8 mouse cellular contexts compared by ENCODE assay signal in the genomic region with DNA sequence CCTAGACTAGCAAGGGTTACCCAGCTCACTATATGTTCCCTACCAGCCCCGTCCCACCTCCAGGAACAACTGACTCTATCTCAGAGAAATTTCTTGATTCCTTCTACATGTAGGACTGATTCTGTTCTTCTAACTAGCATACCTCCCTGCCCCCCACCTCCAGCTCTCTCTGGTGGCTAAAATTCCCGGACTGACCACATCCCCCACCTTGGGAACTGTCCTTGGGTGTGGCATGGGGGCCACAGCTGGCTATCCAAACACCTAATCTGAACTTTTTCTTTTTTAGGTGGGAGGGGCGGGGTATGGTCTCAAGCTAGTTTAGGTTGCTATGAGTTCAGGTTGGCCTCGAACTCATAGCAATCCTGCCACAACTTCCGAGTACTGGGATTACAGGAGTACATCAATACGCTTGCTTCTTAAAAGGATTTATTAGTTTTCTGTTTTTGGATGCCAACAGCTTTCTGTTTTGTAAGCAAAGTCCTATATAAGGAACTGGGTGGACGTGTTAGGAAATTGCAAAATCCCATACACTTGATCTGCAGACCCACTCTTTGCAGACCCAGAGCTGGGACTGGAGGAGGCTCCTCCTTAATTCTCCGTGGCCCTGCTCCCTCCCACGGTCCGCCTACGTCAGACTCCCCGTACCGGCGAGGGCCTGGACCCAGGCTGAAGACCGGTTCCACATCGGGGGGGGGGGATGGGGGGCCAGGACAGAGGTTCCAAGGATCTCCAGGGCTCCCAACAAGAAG. TPM values are rescaled to one million over a fixed set of nuclear protein-coding genes. Genes with fewer than 3 reads are reported as not detected.
DNase-seq lines count a peak whose midpoint lies in the region; ATAC-seq and TF ChIP-seq lines count a peak whose summit lies in the region.

No protein-coding gene starts in this region.

- peak; percentile 96 for DNase-seq in heart, adult 11 months
- no peak for DNase-seq in heart, postnatal 14 days
- no peak for DNase-seq in embryonic facial prominence, embryonic 14.5 days (ENCODE audit: low spot score)
- no peak for DNase-seq in gastrocnemius, adult 18-20 months (ENCODE audit: low spot score)
- no peak for DNase-seq in spleen, adult 18-20 months

- peaks cover 29% of the 10 kb centered on the region for H3K4me1 ChIP-seq in embryonic facial prominence, embryonic 14.5 days (ENCODE audit: control insufficient read depth, insufficient read depth, low read length)
- peaks cover 39% of the 10 kb centered on the region for H3K4me1 ChIP-seq in intestine, embryonic 16.5 days (ENCODE audit: control insufficient read depth, insufficient read depth, low read length)

- H3K4me2 ChIP-seq in embryonic facial prominence, embryonic 14.5 days (ENCODE audit: low read depth, low read length) = peak overlapping the region; percentile 49
- H3K4me2 ChIP-seq in intestine, embryonic 16.5 days (ENCODE audit: low read depth, low read length) = peak overlapping the region; percentile 55
- peak overlapping the region; percentile 79 for H3K4me2 ChIP-seq in myocyte (ENCODE audit: low read depth)

- peak overlapping the region; percentile 77 for H3K9ac ChIP-seq in embryonic facial prominence, embryonic 14.5 days (ENCODE audit: low read depth, low read length)
- peak overlapping the region; percentile 85 for H3K9ac ChIP-seq in intestine, embryonic 16.5 days (ENCODE audit: low read depth, low read length)

- H3K27me3 ChIP-seq in embryonic facial prominence, embryonic 14.5 days (replicated peaks; ENCODE audit: control insufficient read depth, insufficient read depth, low read length) = no peaks in the 10 kb centered on the region
- no peaks in the 10 kb centered on the region for H3K27me3 ChIP-seq in intestine, embryonic 16.5 days (replicated peaks; ENCODE audit: control insufficient read depth, insufficient read depth, low read length)
- no peaks in the 10 kb centered on the region for H3K27me3 ChIP-seq in myocyte (ENCODE audit: control insufficient read depth, insufficient read depth, insufficient read length)

- no peak for TF ChIP-seq POLR2A in myocyte (IDR thresholded peaks at IDR 0.05; ENCODE audit: insufficient read length, low read depth)

- no peak overlapping the region for H3ac ChIP-seq in myocyte (ENCODE audit: control insufficient read depth, insufficient read length)

- peak overlapping the region; percentile 93 for H3K4me3 ChIP-seq in embryonic facial prominence, embryonic 14.5 days (ENCODE audit: low read depth, low read length)
- H3K4me3 ChIP-seq in intestine, embryonic 16.5 days (ENCODE audit: low read length) = peak overlapping the region; percentile 63
- peak overlapping the region; percentile 41 for H3K4me3 ChIP-seq in myocyte

- H3K9me3 ChIP-seq in embryonic facial prominence, embryonic 14.5 days (ENCODE audit: control insufficient read depth, low read length) = no peaks in the 10 kb centered on the region
- H3K9me3 ChIP-seq in intestine, embryonic 16.5 days (ENCODE audit: control insufficient read depth, low read length) = no peaks in the 10 kb centered on the region

- H3K36me3 ChIP-seq in embryonic facial prominence, embryonic 14.5 days (ENCODE audit: control insufficient read depth, insufficient read depth, low read length) = no peaks in the 10 kb centered on the region
- no peaks in the 10 kb centered on the region for H3K36me3 ChIP-seq in intestine, embryonic 16.5 days (ENCODE audit: control insufficient read depth, insufficient read depth, low read length)
- H3K36me3 ChIP-seq in myocyte (ENCODE audit: control insufficient read depth, insufficient read depth) = no peaks in the 10 kb centered on the region

- intact Hi-C loops in heart, postnatal 14 days (cut with DNase I) = loop anchor here (2.0 to 5.0 kb wide), 3 partner anchors 17 to 171 kb away; partner anchors contain the start of gene Pwwp2b

- H3K79me2 ChIP-seq in myocyte (ENCODE audit: control insufficient read depth, insufficient read depth) = peaks cover 39% of the 10 kb centered on the region

- peak overlapping the region; percentile 92 for H3K27ac ChIP-seq in embryonic facial prominence, embryonic 14.5 days (replicated peaks; ENCODE audit: low read depth, low read length)
- peak overlapping the region; percentile 89 for H3K27ac ChIP-seq in intestine, embryonic 16.5 days (ENCODE audit: low read length)

- 18% methylated on average over 16 of the region's 16 CpGs for WGBS in embryonic facial prominence, embryonic 14.5 days
- 16% methylated on average over 16 of the region's 16 CpGs for WGBS in intestine, embryonic 16.5 days

- ATAC-seq in CD4-positive, CD25-positive, alpha-beta regulatory T cell, adult 4 months = peak; percentile 15
- peak; percentile 78; the same call in 1 of the 2 replicates for ATAC-seq in embryonic facial prominence, embryonic 14.5 days (ENCODE audit: low read depth)
- no peak for ATAC-seq in intestine, embryonic 16.5 days

TF ChIP-seq in myocyte, 11 proteins besides CTCF, POLR2A, EP300 and RAD21:
- TF ChIP-seq POLR2AphosphoS2 (IDR thresholded peaks at IDR 0.05; ENCODE audit: insufficient read length, low read depth) = no peak
- no peak for TF ChIP-seq E2F4 (IDR thresholded peaks at IDR 0.05; ENCODE audit: insufficient read depth)
- no peak for TF ChIP-seq MYOD1 (IDR thresholded peaks at IDR 0.05; ENCODE audit: control insufficient read depth in 1 of 3, insufficient read length in 2 of 3, low read depth in 2 of 3)
- no peak for TF ChIP-seq REST (IDR thresholded peaks at IDR 0.05; ENCODE audit: insufficient read depth, insufficient read length)
- no peak for TF ChIP-seq MAX (IDR thresholded peaks at IDR 0.05; ENCODE audit: low read depth)
- no peak for TF ChIP-seq USF1 (IDR thresholded peaks at IDR 0.05; ENCODE audit: low read depth)
- TF ChIP-seq TCF12 (IDR thresholded peaks at IDR 0.05; ENCODE audit: insufficient read depth, poor library complexity, severe bottlenecking) = no peak
- TF ChIP-seq TCF3 (IDR thresholded peaks at IDR 0.05; ENCODE audit: insufficient read length, low read depth) = no peak
- no peak for TF ChIP-seq SRF (IDR thresholded peaks at IDR 0.05; ENCODE audit: control insufficient read depth, insufficient read length, low read depth)
- no peak for TF ChIP-seq CEBPB (IDR thresholded peaks at IDR 0.05; ENCODE audit: insufficient read depth, poor library complexity, severe bottlenecking)
- TF ChIP-seq MYOG (IDR thresholded peaks at IDR 0.05; ENCODE audit: control insufficient read depth in 1 of 3, insufficient read depth in 1 of 3, insufficient read length in 2 of 3, low read depth in 2 of 3) = no peak

RNA-seq across cellular contexts. Expression of gene Inpp5a, which starts 0.8 kb away (rescaled TPM):
- total RNA-seq in heart, postnatal 14 days (2021) = 100 to 1,000 TPM; 201 to 215 TPM
- polyA plus RNA-seq in CD4-positive, CD25-positive, alpha-beta regulatory T cell, adult 4 months (2017; shearing (Covaris generic)) = 10 to 100 TPM in 1 of 2 experiments, 1 to 10 TPM in 1; 8.8 to 11.7 TPM
- polyA plus RNA-seq in embryonic facial prominence, embryonic 14.5 days (2014; fragmentation: Nextera tagmentation; extraction: Ambion mirVana) = 39.3 and 41.6 TPM in 2 replicates
- polyA plus RNA-seq in intestine, embryonic 16.5 days (2015; fragmentation: Nextera tagmentation; extraction: Ambion mirVana) = 8.9 and 27.7 TPM in 2 replicates
- 37.8 TPM for polyA plus RNA-seq in myocyte (2012; fragmentation: generic; extraction: Trizol)
- 10 to 100 TPM; 77.1 to 92.8 TPM for total RNA-seq in gastrocnemius, adult 18-20 months (2021)

Comparison
In these comparisons a context has a peak if more than half of its experiments do, and no peak if none do; other contexts are left out.
1. H3K4me3 ChIP-seq: peak in every context shown above with its lines; median percentile 93 in embryonic facial prominence, embryonic 14.5 days; 63 in intestine, embryonic 16.5 days; 41 in myocyte.